Mouse (Mus musculus) adrenal gland, adult 2 months (tissue): ENCODE measurements around the gene Larp1b. TPM values are rescaled to one million over a fixed set of nuclear protein-coding genes. Genes with fewer than 3 reads are reported as not detected.

Experiments used
- DNase-seq: peaks from one replicate; pipeline ENCODE4 v3.0.0; 2021
- polyA plus RNA-seq: library from polyadenylated mRNA; depleted of rRNA; stranded (reverse); fragments of >200 nt; gene quantifications from 2 replicates; pipeline ENCODE4 v1.2.3, GENCODE M21; 2012
- total RNA-seq, 2 experiments: library from RNA; stranded (reverse); gene quantifications; 2 replicates each; pipeline ENCODE4 v1.2.3; 2021

Larp1b gene
- total and polyA plus RNA-seq, 3 experiments = 3.7 to 35.3 (median 33.7) TPM

DNA sequence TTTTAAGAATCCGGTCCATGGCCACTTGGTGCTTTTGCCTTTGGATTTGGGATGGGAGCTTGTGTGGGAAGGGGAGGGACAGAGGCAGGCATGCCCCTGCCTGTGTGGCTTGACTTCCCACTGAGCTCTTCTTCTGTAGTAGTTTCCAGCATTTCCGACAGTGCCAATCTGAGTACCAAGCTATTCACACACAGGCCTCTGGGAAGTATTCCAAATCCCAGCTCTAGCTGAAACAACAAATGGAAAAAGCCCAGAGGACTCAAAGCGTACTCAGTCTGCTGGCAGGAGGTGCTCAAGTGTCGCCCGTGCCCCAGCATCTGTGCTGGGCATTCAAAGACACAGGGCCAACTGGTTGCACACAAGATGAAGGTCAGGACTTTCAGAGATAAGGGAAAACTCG is 72.4 kb downstream of the Larp1b start:
- peak; percentile 24 for DNase-seq

DNA sequence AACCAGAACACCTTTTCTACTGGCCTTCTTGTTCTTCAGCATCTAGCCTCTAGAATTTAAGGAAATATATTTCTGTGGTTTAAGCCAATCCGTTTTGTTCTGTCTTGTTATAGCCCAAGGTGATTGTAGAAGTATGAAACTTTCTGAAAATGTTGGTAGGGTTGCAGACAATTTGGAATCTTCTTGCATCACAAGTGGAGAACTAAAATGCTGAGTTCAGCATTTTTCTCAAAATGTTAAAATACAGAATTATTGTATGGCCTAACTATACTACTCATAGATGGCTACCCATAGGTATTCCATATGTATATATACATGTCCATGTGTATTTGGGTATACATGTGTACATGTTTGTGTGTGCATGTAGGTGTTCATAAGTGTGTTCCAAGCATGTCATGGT is 81.1 kb downstream of the Larp1b start:
- no peak for DNase-seq

DNA sequence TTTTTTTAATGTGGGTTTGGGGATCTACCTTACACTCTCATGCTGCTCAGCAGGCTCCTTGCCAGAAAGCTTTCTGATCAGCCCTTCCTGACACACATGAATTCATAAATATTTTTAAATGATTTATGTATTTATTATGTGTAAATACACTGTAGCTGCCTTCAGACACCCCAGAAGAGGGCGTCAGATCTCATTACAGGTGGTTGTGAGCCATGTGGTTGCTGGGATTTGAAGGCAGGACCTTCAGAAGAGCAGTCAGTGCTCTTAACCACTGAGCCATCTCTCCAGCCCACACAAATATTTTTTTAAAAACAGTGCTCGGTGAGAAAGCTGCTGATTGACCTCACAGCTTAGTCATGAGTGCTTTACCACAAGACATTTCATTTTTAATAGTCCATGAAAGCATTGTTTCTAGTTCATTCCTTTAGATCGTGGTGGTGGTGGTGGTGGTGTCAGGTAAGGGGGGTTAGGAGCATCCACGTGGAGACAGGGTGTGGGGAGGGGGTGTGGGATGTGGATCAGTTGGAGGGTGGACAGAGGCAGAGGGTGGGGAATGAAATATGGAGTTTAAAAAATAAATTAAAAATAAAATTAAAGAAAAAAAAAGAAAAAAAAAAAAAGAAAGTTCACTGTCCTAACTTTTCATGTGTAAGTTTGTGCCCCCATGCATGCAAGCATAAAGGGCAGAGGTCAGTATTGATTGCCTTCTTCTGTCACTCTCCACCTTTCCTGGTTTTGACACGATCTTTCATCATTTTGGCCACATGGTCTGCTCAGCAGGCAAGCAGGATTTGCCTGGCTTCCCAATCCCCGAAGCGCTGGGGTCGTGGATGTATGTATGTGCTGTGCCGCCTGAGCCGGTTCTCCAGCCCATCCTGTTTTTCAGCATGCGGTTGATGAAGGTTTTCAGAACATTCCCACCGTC is 81.9 kb downstream of the Larp1b start:
- DNase-seq = no peak

DNA sequence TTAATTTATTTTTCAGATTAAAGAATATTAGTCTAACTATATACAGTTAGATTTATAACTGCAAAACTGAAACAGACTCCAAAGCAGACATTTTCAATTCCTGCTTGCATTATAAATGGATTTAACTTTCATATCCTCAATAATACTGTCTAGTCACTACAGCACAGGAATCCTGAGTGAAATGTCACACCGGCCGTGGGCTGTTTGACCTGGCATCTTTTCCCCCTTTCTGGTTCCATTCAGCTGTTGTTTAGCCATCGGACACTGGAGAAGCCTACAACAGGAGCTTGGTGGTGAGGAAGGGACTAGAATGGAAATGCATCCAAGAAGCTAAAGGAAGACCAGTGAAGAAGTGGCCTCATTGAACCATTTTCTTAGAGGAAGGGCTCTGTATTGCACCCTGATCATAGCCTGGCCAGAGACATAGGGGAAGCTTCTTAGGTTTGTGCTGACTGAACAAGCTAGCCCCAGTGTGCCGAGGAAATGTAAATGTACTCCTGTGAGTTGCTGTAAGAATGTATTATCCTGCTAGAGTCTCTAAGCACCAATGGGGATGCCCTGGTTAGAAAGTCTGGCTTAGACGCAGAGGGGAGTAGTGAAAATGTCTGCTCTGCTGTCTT is 88.8 kb downstream of the Larp1b start:
- DNase-seq = no peak

DNA sequence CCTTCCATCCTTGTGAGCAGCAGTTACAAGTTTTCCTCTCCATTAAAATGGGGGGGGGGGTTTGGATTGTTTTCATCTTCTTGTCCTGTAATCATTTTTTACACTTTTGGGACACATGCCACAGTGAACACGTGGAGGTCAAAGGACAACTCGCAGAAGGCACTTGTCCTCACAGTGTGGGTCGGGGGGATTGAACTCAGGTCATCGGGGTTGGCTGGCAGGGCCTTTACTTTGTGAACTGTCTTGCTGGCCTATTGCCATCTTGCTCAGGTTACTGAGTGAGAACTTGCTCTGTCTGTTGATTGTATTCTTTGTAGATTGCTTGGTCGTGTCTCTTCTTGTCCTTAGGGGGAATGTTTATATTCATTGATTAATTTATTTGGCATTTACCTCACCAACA is 91.6 kb downstream of the Larp1b start:
- no peak for DNase-seq

DNA sequence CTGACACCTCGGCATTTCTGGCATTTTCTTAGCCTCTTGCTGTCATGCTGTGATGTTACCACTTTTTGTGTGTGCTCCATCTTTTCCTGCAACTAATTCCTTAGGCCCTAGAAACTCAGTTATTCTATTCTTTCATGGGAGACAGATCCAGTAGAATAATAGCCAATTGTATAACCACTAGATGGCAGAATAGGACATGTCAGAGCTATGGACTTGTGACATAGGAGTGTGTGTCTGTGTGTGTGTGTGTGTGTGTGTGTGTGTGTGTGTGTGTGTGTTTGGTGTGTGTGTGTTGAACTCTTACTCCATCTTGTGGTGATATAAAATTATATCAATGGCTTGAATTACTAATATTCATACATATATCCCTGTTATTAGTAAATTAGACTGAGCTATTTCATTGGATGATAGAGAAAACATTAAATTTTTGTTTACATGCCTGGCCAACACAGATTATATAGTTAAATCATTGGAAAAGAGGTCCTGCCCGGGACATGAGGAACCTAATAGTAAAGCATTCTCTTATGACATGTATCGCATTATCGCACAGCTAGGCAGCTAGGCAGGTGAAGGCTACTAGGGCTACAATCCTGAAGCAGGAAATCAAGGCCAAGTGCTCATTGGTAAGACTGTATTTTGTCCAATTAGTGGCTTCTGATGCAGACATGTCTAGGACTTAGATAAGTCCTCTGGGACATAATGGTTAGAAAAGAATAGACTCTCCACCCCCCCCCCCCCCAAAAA is 92.7 kb downstream of the Larp1b start:
- peak; percentile 23 for DNase-seq

DNA sequence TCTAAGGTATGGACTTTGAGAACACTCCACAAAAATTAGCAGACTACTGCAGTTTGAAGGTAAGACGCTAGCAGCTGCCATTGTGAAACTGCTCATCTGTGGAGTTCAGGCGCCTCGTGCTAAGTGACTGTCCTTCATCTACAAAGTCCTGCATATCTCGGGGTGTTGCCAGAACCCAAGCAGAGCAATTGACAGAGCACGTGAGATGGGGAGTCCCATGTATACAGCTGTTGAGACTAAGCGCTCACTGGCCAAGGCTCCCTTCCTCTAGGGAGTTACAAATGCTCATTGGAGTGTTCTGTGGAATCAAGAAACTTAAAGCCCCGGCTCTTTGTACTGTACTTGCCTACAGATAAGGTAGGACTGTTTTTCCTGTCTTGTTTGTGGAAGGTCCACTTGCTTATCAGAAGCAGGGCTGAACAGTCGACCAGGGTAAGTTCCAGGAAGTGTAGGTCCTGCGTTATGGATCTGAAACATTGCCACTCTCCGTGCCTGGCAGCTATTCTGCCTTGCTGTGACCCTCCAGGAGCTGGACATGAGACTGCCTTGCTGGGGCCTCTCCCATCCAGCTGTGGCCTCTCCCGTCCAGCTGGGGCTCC is 94.2 kb downstream of the Larp1b start:
- DNase-seq = no peak

DNA sequence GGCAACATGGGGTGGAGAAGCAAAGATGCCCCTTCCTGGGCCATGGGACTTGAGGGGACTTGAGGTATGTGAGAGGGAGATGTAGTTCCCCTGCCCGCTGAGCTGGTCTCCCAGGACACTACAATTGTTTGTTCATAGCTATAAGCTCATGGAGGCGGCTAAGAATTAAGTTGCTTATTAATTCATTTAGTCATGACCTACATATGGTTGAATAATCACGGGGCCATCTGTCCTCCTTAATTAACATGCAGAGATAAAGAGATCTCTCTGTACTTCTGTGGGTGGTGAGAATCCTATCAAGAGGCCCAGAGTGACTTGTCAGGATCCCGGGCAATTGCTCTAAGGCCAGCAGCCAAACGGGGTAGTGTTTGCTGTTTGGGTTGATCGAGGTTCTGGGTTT is 98.2 kb downstream of the Larp1b start:
- no peak for DNase-seq

DNA sequence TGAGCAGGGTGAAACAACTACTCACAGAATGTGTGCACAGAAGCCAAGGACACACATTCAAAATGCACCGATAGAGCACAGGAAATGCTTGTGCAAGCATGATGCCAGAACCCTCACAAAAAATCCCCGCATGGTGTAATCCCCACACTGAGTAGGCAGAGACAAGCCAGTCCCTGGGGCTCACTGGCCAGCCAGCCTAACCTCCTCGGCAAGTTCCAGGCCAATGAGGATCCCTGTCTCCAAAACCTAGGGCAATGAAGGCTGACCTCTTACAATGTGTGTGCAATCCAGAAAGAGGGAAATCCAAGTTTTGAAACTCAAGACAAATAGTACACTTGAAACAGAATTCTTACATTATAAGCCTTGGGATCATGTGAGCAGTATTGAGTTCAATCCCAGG is 103.7 kb downstream of the Larp1b start:
- DNase-seq = peak; percentile 5

DNA sequence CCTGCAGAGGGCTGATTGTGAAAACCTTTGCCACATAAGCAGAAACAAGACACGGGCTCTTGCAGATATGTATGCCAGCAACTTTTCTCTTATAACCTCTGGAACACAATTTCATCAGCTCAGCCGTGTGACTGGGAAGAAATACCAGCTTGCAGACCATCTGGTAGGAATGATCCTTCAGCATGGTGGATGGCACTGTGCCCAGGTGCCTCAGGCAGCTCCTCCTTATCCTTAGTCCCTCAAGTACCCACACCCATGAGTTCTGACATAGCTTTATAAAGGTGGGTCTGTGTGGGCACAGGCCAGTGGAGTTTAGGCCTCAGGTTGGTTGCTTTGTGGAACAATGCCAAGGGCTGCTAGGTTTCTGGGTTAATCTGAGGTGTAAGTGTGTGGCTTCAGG is 108.8 kb downstream of the Larp1b start:
- DNase-seq = peak; percentile 23

DNA sequence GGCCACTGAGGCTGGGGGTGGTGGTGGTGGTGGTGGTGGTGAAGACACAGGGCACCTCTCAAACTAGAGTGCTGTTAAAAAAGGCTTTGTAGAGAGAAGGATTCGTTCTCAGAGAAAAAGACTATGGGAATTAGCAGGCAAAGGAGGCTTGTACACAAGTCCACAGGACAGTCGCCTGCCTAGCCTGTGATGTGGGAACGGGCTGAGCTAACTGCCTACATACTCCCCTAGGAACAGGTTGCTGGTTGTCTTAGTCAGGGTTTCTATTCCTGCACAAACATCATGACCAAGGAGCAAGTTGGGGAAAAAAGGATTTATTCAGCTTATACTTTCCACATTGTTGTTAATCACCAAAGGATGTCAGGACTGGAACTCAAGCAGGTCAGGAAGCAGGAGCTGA is 109.6 kb downstream of the Larp1b start:
- no peak for DNase-seq

DNA sequence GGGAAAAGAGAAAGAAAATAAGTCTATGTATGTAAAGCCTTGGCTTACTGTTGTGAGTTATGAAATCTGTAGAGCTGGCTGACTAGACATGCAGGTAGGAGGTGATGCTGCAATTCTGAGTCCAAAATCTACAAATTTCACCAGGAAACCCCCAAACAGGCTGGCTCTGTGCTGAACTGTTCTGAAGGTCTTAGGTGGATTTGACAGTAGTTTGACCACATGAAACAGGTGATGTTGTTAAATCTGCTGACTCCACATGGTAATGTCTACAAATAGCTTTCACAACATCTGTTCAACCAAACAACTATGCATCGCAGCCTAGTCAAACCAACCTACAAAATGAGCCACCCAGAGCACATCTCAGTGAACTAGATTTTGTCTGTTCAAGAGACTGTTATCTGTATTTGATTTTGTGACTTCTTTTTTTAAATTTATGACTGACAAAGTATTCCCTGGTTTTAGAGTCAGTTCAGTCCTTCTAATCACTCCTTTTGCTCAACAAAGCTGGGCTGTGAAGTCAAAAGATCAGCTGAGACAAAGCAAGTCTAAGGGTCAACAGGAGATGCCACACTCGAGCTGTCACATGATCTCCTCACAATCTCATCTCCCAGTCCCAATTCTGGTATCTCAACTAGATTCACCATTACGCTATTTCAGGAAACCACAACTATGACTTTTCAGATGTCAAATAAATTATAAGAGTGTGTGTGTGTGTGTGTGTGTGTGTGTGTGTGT is 112.4 kb downstream of the Larp1b start:
- no peak for DNase-seq

DNA sequence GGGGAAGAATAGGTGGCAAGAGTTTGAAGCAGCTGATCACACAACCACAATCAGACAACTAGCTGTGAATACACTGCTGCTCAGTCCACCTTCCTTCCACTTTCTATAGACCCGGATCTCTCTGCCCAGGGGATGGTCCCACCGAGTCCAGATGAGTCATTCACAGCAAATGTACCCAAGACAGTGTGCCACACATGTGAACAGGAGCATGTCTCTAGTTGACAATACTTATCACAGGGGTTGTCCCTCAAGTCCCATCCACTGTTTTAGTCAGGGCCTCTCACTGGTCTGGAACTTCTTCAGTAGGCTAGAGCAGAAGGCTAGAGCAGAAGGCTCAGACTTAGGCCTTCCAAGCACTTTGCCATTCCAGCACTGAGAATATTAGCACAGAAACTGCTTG is 113.1 kb downstream of the Larp1b start:
- DNase-seq = no peak

DNA sequence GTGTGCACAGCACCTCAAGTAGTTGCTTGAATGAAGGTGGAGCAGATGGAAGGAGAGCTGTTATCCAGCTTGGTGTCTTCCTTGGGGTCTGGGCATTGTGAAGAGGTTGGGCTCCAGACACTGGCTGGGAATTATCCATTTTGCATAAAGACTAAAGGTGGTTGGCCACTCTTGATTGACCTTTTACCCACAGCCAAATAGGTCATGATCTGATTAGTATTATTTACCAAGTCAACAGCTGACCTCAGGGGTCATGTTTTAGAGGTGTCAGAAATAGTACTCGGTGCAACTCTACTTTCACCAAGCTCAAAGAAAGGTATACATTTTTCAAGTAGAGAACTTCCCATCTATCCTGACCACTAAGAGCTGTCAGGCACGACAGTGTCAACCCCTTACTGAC is 115.7 kb downstream of the Larp1b start:
- no peak for DNase-seq

DNA sequence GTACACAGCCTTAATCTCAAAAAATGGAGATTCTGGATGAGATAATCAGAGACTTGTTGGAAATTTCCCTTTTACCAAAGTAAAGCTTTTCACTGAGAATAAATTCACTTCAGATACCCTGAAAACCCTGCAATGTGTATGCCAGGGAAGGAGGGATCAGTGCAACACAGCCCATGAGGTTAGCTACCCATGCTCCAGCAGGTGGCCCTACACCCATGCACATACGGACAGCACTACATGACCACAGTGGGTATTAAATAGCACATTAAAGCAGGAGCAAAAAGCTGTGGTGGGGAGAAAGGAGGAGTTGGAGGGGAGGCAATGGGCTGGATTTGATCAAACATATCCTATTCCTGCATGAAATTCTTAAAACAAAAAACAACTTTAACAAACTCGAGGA is 120.9 kb downstream of the Larp1b start:
- DNase-seq = no peak

DNA sequence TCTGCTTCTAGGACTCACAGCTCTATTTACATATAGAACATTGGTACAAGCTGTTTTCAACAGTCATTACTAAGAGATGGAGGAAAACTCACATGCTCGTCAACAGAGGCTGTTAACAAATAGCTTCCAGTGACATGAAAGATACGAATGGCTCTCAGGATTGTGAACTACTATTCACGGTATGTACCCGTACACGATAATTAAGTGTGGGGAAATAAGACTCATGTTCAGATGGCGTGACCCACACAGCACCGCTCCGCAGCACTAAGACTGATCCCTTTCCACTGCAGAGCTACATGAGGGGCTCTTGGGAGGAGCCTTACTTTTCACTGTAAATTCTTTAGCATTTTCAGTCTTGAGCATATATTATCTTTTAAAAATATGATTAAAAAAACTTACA is 125.7 kb downstream of the Larp1b start:
- DNase-seq = no peak

DNA sequence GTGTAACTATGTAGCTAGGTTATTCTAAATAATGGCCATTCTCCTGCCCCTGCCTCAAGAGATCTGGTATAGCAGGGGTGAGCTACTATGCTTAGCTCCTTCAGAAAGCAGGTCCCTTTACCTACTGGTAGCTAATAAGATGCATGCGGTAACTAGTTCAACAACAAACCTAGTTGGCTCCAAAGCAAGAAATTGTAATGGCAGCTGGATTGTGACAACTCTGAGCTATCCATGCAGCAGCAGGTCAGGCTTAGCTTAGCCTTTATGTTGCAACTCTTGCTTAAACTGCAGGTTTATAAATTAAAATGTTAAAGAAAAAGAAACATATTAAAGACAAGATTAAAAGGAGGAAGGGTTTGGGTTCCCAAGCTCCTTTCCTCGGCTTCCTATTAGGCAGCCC is 129.0 kb downstream of the Larp1b start:
- no peak for DNase-seq

DNA sequence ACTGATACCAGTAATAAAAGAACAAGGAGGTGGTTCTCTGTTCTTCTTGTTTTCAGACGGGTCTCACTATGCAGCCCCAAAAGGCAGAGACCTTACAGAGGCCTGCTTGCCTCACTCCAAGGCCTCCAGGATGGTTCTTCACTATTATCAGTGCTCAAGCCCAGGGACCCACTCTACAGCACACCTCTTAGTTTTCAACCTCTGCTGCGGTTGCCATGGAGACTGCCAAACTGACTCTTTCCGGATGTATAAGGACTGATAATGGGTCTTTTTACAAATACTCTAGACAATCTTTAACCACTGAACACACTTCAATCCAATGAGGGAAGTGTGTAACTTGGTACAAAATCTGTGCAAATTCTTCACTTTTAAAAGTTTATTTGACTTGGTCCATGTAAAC is 131.1 kb downstream of the Larp1b start:
- no peak for DNase-seq

DNA sequence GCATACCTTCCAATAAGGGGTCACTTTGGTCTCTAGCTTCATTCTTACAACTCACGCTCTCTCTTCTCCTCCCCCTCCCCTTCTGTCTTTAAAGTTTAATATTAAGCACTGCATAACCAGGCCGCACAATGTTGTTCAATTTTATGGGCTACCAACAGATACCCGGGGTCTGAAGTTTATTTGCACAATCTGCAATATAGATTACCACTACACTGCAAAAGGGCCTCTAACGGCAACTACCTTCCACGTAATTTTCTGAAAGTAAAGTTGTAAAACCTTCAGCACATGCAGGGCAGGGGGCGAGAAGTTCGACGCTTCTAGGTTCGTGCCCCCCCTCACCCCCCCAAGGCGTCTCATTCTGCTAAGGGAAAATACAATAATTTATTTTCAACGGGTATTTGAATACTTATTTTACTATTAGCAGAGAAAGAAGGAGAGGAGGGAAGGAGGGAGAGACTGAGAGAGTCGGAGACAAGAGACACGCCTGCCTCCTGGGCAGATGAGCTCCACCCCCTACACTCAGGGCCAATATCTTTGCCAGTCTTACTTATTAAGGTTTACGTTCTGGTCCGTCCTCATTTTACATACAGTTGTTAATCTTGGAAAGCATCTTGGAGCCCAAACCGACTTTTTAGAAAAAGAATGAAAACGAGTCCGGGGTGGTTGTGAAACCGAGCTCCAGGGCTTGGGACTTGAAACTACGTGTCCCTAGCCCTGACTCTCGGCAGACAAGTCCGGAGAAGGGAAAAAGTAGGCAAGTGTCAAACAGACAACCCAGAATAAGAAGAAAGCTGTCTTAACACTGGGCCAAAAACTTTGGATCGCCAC is 132.1 kb downstream of the Larp1b start:
- peak; percentile 56 for DNase-seq

DNA sequence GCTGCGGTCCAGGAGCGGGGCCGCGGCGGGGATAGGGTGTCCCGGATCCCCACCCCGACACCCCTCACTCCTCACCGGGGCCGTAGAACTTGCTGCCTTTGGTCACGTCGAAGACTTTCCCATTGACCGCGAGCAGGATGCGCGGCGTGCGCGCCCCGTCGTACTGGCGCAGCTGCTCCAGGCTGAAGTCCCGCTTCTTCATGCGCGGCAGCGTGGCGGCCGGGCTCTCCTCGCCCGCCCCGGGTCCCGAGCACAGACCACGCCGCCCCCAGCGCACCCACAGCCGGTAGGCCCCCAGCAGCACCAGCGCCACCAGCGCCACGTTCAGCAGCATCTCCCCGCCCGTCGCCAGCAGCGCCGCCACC is 132.9 kb downstream of the Larp1b start:
- no peak for DNase-seq
